Mouse (Mus musculus) heart, adult 18-20 months (tissue): Measurements from ENCODE around the gene March7. TPM values are rescaled to one million over a fixed set of nuclear protein-coding genes. Genes with fewer than 3 reads are reported as not detected.

Experiments
- DNase-seq, 2 experiments: peaks; one replicate each; pipeline ENCODE4 v3.0.0; 2021 to 2022; ENCODE audit warnings: mixed read lengths in 1 of 2
- total RNA-seq, 2 experiments: library from RNA; stranded (reverse); gene quantifications; 2 replicates each; pipeline ENCODE4 v1.2.3; 2021

March7 gene
- total RNA-seq, 2 experiments from 2014 or later = 17.3 to 27.6 TPM

DNA sequence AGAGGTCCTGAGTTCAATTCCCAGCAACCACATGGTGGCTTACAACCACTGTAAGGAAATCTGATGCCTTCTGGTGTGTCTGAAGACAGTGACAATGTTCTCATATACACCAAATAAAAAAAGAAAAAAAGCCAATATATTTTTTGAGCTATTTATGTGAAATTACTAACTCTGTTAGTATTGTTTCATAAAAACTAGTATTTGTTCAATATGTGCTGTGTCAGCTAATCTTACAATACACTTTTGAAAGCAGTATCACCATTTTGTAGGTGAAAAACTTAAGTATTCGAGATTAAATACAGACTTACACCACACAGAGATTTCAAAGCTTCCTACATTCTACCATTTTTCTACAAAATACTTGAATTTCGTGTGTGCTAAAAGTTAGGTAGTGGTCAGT lies 5.0 kb downstream of the March7 start:
- no peak for DNase-seq

DNA sequence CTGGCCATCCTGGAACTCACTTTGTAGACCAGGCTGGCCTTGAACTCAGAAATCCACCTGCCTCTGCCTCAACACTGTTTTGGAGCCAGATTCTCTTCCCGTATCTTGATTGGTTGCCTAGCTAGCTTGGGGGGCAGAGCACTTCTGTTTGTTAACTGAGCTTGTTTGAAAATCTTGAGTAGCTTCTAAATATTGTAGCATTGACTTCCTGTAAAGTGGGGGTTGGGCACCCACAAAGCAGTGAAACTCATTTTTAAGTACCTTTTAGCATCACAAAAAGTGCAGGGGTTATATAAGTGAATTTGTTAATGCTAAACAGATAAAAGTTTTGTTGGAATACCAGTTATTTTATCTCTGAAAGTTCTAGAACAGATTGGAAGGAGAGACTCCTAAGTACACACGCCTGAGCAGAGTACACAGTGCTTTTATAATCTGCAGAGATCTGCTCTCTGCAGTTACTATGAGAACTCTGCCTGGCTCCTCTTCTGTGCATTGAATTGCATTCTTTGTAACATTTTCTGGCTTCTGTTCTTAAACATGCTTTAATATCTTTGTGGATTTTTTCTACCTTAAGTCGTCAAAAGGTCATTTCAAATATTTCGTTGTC lies 7.0 kb downstream of the March7 start:
- DNase-seq = no peak

DNA sequence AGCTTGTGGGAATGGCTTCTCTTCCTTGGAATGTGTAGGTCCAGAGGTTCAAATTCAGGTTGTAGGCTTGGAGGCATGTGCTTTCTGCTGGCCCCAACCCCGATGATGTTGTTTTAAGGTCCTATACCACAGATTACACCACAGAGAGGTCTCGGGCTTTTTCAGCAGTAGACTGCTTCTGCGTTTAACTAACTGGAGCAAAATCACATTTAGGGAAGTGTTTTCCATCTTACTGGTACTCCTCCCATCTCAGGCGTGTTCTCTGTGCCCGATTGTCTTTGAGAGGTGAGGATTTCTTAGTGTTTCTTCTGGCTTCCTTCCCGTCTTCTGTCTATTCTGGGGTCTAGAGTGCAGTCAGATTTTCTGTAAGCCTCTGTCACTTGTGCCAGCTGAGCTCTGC lies 7.9 kb downstream of the March7 start:
- DNase-seq = no peak

DNA sequence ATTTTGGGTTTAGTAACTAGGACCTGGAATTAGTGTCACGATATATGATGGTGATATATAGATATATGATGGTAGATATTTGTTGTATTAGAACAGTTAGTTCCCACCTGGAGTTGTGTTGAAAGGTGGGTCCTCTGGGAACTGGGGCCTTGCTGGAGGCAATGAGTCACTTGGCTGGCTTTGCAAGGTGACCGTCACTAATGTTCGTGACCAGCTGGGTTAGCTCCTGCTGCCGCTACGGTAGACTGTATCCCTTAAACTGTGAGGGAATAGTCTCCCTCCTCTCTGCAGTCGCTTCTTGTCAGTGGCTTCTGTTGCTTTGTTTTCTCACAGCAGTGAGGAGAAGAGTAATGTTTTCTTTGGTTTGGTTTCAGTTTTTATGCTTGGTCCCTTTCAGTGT lies 11.5 kb downstream of the March7 start:
- peak in 1 of 2 experiments; percentile 32 for DNase-seq

DNA sequence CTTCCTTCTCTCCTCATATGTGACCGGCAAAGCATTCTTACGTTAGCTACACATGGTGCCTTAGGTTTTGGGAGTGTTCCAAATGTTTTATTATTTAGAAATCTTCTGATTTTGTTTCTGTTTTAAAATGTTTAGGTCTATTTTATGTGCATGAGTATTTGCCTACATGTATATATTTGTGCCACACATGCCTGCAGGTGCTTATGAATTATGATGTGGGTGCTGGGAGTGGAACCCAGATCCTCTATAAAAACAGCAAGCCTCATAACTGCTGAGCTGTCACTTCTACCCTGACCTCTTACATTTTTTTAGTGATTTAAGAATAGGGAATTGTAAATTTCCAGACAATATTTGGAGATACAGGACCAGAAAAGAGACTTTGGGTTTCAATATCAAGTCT lies 12.3 kb downstream of the March7 start:
- DNase-seq = no peak

DNA sequence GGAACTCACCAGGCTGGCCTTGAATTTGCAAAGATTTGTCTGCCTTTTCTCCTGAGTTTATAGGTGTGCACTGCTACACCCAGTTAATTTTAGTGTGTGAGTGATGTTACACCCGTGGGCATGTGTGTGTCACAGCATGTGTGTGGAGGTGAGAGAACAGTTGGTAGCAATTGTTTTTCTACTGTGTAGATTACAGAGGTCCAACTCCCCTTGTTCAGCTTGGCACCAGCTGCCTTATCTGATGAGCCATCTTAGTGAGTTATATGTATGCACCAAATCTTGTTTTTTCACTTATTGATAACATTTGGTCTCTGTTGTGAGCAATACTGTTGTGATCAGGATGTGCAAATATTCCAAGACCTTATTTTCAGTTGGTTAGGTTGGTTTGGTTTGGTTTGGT lies 13.8 kb downstream of the March7 start:
- no peak for DNase-seq

DNA sequence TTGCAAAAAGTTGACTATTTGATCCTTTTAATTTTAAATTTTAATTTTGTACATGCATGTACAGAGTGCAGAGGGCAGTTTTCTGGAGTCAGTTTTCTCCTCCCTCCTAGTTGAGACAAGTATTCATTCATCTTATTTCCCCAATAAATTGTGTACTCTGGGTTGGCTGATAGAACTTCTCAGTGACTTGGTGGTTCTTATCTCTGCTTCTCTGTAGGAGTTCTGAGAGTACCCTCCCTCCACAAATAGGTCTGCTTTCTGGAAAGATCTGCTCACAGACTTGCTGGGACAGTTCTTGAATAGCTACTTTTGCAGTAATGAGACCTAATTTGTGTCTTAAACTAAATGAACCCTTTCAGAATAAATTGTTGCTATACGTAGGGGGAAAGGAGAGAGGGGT lies 18.8 kb downstream of the March7 start:
- no peak for DNase-seq

DNA sequence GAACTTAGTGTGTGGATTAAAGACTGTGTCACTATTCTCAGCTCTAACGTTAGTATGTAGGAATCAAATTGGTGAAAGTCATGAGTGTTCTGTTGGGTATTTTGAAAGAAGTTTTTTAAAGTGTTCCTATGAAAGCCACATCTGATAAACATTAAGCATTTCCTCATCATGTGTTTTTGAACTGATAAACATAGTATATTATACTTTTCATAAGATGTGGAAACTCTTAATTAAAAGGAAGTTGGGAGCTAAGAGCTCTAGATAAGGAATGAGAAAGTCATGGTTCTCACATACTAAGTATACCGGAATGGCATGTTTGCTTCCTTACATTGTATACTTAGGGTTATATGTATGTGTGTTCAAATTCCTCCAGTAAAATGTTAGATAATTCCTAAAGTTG lies 20.7 kb downstream of the March7 start:
- no peak for DNase-seq

DNA sequence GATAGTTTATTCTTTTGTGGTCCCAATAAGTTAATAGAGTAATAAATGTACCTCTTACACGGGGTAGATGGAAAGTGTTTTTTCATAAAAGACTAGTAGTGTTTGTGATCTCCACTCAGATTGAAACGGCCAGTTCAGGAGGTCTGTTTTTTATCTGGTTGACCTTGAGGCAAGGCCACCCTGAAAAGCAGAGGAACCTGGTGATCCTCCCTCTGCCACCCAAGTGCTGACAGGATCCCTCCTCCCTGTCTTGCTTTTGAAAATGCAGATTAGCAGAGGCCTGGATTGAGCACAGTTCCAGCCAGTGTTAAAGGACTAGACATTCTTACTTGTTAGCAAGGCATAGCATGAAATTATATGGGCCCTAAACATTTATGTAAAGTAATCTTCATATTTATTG lies 23.5 kb downstream of the March7 start:
- DNase-seq = peak; percentile 44 to 49

DNA sequence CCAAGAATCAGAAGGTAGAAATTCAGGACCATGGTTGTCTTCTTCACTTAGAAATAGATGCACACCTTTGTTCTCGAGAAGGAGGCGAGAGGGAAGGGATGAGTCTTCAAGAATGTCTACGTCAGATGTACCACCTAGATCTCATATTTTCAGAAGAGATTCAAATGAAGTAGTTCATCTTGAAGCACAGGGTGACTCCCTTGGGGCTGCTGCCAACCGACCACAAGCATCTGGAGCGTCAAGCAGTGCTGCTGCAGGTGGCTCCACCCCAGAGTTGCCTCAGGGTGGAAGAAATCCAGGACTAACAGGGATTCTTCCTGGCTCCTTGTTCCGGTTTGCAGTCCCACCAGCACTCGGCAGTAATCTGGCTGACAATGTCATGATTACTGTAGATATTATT lies 24.8 kb downstream of the March7 start:
- DNase-seq = no peak

DNA sequence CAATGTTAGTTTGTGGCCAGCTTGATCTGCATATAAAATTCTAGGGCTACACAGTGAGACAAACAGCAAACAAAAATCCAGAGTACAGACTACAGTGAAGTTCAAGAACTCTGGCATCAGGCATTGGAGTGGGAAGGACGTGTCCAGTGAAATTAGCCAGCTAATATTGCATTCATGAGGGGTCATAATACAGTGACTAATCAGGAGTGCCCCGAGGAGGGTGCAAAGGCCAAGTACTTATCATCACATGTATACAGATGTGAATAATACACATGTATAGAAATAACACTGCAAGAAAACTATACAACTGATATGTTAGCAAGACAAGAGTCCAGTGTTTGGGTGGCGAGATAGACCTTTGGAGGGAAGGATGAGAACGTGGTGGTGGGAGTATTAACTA lies 43.1 kb downstream of the March7 start:
- no peak for DNase-seq

DNA sequence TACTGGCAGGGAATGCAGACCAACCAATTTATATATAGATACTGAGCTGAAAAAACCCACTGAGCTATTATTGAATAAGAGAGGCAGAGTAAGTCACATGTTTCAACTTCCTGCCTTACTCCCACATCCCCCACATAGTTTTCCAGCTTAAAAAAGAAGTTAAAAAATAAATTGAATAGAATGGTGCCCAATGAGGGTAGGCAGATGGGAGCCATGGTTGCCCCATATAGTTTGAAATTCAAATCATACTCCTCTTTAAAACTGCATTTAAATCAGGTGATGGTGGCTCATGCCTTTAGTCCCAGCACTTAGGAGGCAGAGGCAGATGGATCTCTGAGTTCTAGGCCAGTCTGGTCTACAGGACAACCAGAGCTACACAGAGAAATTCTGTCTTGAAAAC lies 43.8 kb downstream of the March7 start:
- DNase-seq = no peak

DNA sequence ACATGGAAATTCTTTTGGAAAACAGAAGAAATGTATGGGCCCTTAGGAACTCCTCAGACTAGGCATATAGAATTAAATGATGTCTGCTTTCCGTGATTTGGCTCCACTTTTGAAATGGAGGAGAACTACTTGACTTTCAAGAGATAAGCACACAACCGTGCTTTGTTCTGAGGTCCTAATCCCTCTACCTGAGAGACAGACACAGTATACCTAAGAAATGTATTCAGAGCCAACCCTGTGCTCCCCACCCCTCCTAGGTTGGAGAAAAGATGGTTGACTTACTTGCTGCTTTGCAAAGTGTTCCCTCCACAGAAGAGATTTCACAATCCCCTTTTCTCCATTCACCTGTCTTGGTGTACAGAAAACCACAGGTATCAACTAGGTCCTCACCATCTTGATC lies 47.1 kb downstream of the March7 start:
- DNase-seq = no peak

DNA sequence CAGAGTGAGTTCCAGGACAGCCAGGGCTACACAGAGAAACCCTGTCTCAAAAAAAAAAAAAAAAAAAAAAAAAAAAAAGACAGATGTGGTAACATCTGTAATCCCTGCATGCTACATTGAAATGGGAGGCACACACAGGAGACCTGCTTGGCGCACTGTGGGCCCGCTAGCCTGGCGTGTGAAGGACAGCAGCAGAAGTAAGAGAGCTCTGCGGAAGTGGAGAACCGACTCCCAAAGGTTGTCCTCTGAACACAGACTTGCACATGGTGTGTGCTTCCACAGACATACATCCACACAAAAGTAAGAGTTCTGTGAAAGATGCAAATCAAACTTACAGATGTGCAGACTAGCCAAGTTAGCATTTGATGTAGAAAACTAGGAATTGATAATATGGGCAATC lies 49.5 kb downstream of the March7 start:
- no peak for DNase-seq

DNA sequence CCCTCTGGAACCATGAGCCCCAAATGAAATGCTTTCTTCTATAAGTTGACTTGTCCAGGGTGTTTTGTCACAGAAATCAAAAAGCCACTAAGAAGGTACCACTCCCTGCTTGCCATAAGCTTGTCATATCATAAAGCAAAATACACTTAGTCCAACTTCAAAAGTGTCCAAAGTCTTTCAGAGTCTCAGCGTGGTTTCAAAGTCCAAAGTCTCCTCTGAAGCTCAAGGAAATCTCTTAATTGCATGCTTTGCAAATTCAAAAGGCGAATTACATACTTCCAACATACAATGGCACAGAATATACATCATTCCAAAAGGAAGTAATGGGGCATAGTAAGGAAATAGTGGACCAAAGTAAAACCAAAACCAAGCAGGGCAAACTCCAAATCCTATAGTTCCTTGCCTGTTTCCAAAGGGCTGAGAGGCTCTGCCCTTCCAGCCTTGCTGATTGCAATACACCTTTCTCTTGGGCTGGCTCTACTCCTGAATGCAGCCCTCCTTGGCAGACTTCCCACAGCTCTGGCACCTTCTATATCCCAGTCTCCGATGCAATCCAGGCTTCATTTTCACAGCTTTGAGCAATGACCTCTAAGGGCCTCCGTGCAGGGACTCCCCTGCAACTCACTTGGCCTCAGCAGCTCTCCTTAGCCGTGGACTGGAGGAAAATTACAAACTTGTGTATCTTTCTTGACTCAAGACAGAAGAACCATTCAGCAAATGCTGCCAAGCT lies 51.1 kb downstream of the March7 start:
- DNase-seq = no peak

DNA sequence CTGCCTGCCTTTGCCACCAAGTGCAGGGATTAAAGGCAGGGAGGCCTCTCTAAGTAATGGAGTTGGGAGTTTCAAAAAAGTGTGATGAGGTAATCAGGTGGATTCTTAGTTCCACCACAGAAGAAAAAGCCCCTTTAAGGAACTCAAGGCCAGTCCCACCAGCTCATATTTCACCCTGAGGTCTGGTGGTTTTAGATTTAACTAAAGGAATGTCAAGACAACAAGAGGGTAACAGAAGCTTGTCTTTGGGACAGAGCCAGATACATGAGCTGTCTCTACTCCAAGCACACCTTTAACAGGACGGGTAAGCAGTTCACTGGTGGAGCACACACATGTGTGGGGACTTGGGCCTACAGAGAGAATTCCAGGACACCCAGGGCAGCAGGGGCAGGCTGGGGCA lies 57.9 kb downstream of the March7 start:
- no peak for DNase-seq

DNA sequence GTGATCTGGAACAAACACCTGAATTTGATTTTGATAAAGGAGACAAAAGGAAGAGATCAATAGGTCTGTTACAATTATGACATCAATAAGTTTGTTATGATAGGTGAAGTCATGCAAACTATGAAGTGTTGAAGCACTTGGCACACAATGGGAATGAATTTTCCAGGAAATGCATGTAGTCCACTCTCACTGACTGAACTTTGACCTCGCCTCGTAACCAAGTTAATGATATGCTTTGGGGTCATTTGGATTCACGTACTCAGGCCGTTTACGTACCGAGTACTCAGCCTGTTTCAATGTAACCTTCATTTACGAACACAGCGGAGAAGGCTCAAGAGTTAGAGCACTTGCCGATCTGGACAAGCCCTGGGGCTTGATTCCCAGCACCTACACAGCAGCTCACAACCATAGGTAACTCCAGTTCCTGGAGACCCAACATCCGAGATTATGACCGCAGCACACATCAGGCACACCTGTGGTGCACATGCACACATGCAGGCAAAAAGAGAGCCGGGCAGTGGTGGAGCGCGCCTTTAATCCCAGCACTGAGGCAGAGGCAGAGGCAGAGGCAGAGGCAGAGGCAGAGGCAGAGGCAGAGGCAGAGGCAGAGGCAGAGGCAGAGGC lies 60.3 kb downstream of the March7 start:
- no peak for DNase-seq

DNA sequence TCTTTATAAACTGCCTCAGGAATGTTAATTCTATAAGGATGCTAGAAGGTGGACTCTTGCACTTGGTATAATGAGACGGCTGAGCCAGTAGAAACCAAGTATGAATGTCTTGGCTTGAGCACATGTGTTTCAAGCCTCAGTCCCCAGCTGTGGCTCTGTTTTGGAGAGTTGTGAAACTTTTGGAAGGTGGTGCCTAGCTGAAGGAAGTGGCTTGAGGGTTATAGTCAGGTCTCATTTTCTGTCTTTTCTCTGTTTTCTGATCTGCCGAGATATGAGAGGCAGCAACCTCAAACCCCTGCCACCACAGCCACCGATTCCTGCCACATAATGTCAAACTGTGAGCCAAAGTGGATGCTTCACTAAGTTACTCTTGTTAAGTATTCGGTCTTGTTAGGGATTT lies 68.9 kb downstream of the March7 start:
- DNase-seq = peak in 1 of 2 experiments; percentile 18

DNA sequence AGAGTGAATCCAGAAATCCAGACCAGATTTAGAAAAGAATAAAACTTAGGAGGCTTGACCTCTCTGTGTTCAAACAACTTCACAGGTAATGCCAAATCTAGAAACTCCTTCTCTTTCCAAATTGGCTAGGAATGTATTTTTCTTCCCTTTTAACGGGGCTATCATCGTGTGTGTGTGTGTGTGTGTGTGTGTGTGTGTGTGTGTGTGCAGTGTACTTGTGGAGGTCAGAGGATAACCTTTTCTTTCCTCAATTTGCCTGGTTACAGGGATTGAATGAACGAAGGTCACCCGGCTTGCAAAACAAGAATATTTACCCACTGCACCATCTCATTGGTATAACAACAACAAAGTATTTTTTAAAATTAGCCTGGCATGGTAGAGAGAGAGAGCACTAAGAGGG lies 72.9 kb downstream of the March7 start:
- no peak for DNase-seq

DNA sequence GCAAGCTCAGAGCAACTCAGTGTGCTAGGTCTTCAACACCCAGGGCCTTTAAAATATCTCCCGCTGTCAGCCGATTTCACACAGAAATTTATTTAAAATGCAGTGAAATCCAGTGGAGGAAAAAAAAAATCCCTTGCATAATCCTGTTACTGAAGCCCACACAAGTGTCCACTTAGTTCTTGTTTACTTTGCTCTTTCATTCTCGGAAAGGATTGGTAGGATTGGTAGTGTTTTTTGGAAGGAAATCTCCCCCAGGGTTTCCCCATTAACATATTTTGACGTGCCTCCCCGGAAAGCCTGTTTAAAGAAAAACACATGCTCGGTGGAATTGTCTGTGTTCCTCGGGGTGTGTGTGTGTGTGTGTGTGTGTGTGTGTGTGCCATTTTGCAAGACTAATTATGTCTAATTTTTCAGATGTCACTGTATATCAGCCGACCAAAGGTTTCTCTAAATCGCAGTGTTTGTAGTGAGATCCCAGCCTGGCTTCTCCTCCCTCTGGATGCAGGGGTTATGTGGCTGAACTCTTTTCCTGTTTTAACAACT lies 73.6 kb downstream of the March7 start:
- peak in 1 of 2 experiments; percentile 14 for DNase-seq

DNA sequence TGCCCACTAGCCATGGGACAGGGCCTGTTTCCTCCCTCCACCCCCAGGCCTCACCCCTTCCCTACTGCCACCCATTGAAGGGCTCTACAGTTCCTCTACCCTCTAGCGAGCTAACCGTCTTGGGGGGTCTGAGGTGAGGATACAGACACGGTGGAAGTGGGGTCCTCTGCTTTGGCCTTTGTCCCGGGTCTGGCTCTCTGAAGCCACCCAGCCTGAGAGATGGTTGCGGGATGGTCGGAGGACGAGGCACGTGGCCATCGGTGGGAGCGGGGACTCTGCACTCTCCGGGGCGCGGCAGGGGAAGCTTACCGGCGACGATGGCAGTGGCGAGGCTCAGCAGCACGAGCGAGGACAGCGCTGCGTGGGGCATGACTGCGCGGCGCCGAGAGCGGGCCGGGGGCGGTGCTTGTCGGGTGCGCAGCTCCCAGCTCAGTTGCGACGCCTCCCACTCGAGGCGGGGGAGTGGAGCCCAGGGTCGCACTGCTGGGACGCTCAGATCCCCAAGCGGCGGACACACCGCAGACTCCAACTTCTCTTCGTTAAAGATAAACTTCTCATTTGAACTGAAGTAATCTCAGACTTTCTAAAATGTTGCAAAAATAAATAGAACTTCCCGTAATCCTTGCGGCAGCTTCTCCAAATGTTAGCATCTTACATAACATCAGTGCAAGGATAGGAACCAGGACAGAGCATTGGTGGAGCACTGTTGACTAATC lies 74.2 kb downstream of the March7 start:
- peak; percentile 80 to 84 for DNase-seq

DNA sequence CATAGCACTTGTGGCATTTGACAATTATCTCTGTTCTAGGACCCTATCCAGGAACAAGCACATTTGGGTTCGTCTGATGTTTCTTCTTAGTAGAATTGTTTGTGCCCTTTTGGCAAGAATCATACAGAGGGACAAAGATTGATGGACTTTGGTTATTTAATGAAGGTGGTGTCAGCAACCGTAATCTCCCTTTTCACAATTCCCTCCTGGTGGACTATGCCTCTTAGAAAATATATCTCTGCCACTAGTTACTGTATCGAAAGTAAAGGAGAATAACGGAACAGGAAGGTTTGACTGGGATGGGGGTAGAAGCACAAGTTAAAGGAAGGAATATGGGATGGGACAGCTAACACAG lies 74.8 kb downstream of the March7 start, which contains the start of gene Cd302:
Gene Cd302 (minus strand): TSS at position 22 of the 355 bp plus-strand sequence.
- DNase-seq = no peak

DNA sequence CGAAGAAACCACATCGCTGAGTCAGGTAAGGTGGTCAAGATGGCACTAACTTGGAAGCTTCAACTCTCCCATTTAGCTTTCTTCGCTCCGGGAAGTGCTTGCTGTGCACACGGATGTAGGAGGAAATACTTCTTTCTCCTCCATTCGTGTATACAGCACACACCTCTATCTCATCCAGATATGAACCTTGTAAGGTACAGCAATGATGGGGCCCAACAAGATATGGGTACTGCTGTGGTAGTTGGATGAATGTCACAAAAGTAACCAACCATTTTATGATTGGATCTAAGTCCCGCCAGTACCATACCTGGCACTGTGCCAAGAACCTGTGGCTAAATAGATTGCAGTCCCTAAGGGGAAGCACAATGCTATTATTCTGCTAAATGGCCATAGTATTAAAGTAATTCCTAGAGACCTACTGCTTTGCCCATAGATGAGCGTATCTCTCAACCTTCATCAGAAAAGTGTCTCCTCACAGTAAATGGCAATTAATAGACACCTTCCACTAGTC lies 75.5 kb downstream of the March7 start:
- DNase-seq = peak in 1 of 2 experiments; percentile 29
